ENCODE assay signal across 11 mouse cellular contexts in genomic region chr1:135579111-135579510, GRCm38 (mm10). TPM values are rescaled to one million over a fixed set of nuclear protein-coding genes. Genes with fewer than 3 reads are reported as not detected.
DNase-seq lines count a peak whose midpoint lies in the region; ATAC-seq lines count a peak whose summit lies in the region.
"Had no signal": no experiment of that assay in that cellular context is flagged by ENCODE, and none has a peak within 500 bp of the region (broad histone marks: within the 10 kb centered on the region; RNA-seq: fewer than 3 reads in every experiment).

No protein-coding gene starts in this region.

- no peak overlapping the region for H3K4me3 ChIP-seq in heart, embryonic 10.5 days
- H3K4me3 ChIP-seq in forebrain, embryonic 14.5 days (ENCODE audit: low read depth, low read length), result no peak overlapping the region
- peak overlapping the region; percentile 23 for H3K4me3 ChIP-seq in limb, embryonic 10.5 days
- H3K4me3 ChIP-seq in neural tube, embryonic 13.5 days, result no peak overlapping the region

- H3K9me3 ChIP-seq in heart, embryonic 10.5 days, result no peaks in the 10 kb centered on the region
- H3K9me3 ChIP-seq in forebrain, embryonic 14.5 days (replicated peaks; ENCODE audit: control insufficient read depth, low read length), result no peaks in the 10 kb centered on the region
- no peaks in the 10 kb centered on the region for H3K9me3 ChIP-seq in limb, embryonic 10.5 days (replicated peaks)
- H3K9me3 ChIP-seq in neural tube, embryonic 13.5 days, result no peaks in the 10 kb centered on the region

- intact Hi-C loops in heart, postnatal 14 days (cut with DNase I), result no loop called here

- H3K27me3 ChIP-seq in heart, embryonic 10.5 days (ENCODE audit: insufficient read depth, poor library complexity, severe bottlenecking), result peaks cover 8% of the 10 kb centered on the region; the same call in 1 of the 2 replicates
- no peaks in the 10 kb centered on the region for H3K27me3 ChIP-seq in forebrain, embryonic 14.5 days (replicated peaks; ENCODE audit: control insufficient read depth, insufficient read depth, low read length)
- no peaks in the 10 kb centered on the region for H3K27me3 ChIP-seq in limb, embryonic 10.5 days (ENCODE audit: low read depth, poor library complexity, severe bottlenecking)
- no peaks in the 10 kb centered on the region for H3K27me3 ChIP-seq in neural tube, embryonic 13.5 days

- no peak for ATAC-seq in forebrain, embryonic 14.5 days
- no peak for ATAC-seq in neural tube, embryonic 13.5 days (ENCODE audit: low read depth)
- ATAC-seq in activated CD4-positive, CD25-positive, alpha-beta regulatory T cell, adult 4 months, result no peak

- H3K27ac ChIP-seq in heart, embryonic 10.5 days, result 0 out of 2 replicates have a peak overlapping the region, but pooled peaks have one; percentile 17
- no peak overlapping the region for H3K27ac ChIP-seq in forebrain, embryonic 14.5 days (ENCODE audit: low read depth, low read length)
- peak overlapping the region; percentile 92 for H3K27ac ChIP-seq in limb, embryonic 10.5 days
- peak overlapping the region; percentile 24; the same call in 1 of the 2 replicates for H3K27ac ChIP-seq in neural tube, embryonic 13.5 days (replicated peaks)

- H3K9ac ChIP-seq in forebrain, embryonic 14.5 days (ENCODE audit: low read length), result 0 out of 2 replicates have a peak overlapping the region, but pooled peaks have one; percentile 9
- 0 out of 2 replicates have a peak overlapping the region, but pooled peaks have one; percentile 31 for H3K9ac ChIP-seq in neural tube, embryonic 13.5 days

- DNase-seq in heart, embryonic 10.5 days (ENCODE audit: low spot score), result no peak
- DNase-seq in heart, postnatal 14 days, result no peak
- DNase-seq in forebrain, embryonic 14.5 days (ENCODE audit: low spot score), result no peak
- peak; percentile 83 for DNase-seq in limb, embryonic 10.5 days (ENCODE audit: low spot score)
- DNase-seq in left cerebral cortex, adult 9 months (ENCODE audit: low spot score in 2 of 2), result no peak
- DNase-seq in thymus, adult 18-20 months, result no peak
- DNase-seq: cerebellum, adult 8-10 months; gastrocnemius, postnatal 10 days; spleen, adult 18-20 months had no signal

- peaks cover 77% of the 10 kb centered on the region for H3K4me1 ChIP-seq in heart, embryonic 10.5 days
- H3K4me1 ChIP-seq in forebrain, embryonic 14.5 days (ENCODE audit: control insufficient read depth, insufficient read depth, low read length), result peaks cover 42% of the 10 kb centered on the region
- peaks cover 97% of the 10 kb centered on the region for H3K4me1 ChIP-seq in limb, embryonic 10.5 days
- peaks cover 97% of the 10 kb centered on the region for H3K4me1 ChIP-seq in neural tube, embryonic 13.5 days (replicated peaks)

- H3K4me2 ChIP-seq in forebrain, embryonic 14.5 days (ENCODE audit: low read length), result peak overlapping the region; percentile 77
- H3K4me2 ChIP-seq in neural tube, embryonic 13.5 days, result peak overlapping the region; percentile 93

- 33% methylated on average over 3 of the region's 3 CpGs for WGBS in heart, embryonic 10.5 days
- 59% methylated on average over 3 of the region's 3 CpGs for WGBS in forebrain, embryonic 14.5 days
- 2% methylated on average over 3 of the region's 3 CpGs for WGBS in limb, embryonic 10.5 days
- 30% methylated on average over 3 of the region's 3 CpGs for WGBS in neural tube, embryonic 13.5 days

- H3K36me3 ChIP-seq in heart, embryonic 10.5 days, result peaks cover 5% of the 10 kb centered on the region; the same call in 1 of the 2 replicates
- no peaks in the 10 kb centered on the region; the same call in 1 of the 2 replicates for H3K36me3 ChIP-seq in forebrain, embryonic 14.5 days (ENCODE audit: control insufficient read depth, insufficient read depth, low read length)
- H3K36me3 ChIP-seq in limb, embryonic 10.5 days, result peaks cover 20% of the 10 kb centered on the region; the same call in 1 of the 2 replicates
- H3K36me3 ChIP-seq in neural tube, embryonic 13.5 days, result no peaks in the 10 kb centered on the region

RNA-seq across cellular contexts. Expression of gene Nav1, which starts 28.0 kb away (rescaled TPM):
- polyA plus RNA-seq in heart, embryonic 10.5 days (2016; fragmentation: Nextera tagmentation; extraction: Ambion mirVana), result 26.5 and 33.0 TPM in 2 replicates
- 10 to 100 TPM; 25.9 to 34.5 TPM for total RNA-seq in heart, postnatal 14 days (2021)
- 26.1 and 38.3 TPM in 2 replicates for polyA plus RNA-seq in forebrain, embryonic 14.5 days (2014; fragmentation: Nextera tagmentation; extraction: Ambion mirVana)
- polyA plus RNA-seq in limb, embryonic 10.5 days (2016; fragmentation: Nextera tagmentation; extraction: Ambion mirVana), result 16.1 and 18.3 TPM in 2 replicates
- polyA plus RNA-seq in neural tube, embryonic 13.5 days (2015; fragmentation: Nextera tagmentation; extraction: Ambion mirVana), result 34.9 and 38.6 TPM in 2 replicates
- polyA plus RNA-seq in activated CD4-positive, CD25-positive, alpha-beta regulatory T cell, adult 4 months (2017; shearing (Covaris generic)), result under 1 TPM; 0.22 to 0.61 TPM

Comparison
In these comparisons a context has a peak if more than half of its experiments do, and no peak if none do; other contexts are left out.
1. RNA of gene Nav1, which starts 28.0 kb away (polyA plus RNA-seq): 34.9 to 38.6 TPM in neural tube, embryonic 13.5 days, 26.5 to 33.0 TPM in heart, embryonic 10.5 days, 26.1 to 38.3 TPM in forebrain, embryonic 14.5 days and 16.1 to 18.3 TPM in limb, embryonic 10.5 days; 0.22 to 0.61 TPM in activated CD4-positive, CD25-positive, alpha-beta regulatory T cell, adult 4 months; every median in the first group is over 10 times any median in the second.